Mouse (Mus musculus): ENCODE measurements around the gene Tkfc. TPM values are rescaled to one million over a fixed set of nuclear protein-coding genes. Genes with fewer than 3 reads are reported as not detected.
A peak's percentile ranks its signal among the peaks of the same experiment; 100 is the strongest.

The Tkfc gene
- polyA plus RNA-seq, 1 experiment from 2014 or later: 19.4 TPM

GRCm38 (mm10) chr19:10602247-10602769 lies 3.1 kb downstream of the Tkfc start:
- Histone ChIP-seq H3K36me3 (ENCODE audit: insufficient read depth) (peaks cover 21% of the 10 kb centered on the region), H3K4me2 (peak overlapping the region; percentile 59), H3K27ac (ENCODE audit: low read depth) (peak overlapping the region; percentile 89), H3K4me3 (ENCODE audit: low read depth, low read length) (peak overlapping the region; percentile 21), H3K9ac (peak overlapping the region; percentile 61), H3K9me3 (ENCODE audit: low read depth, low read length) (no peaks in the 10 kb centered on the region), H3K27me3 (ENCODE audit: insufficient read depth, low read length) (no peaks in the 10 kb centered on the region), H3K4me1 (ENCODE audit: insufficient read depth) (peaks cover 9% of the 10 kb centered on the region; the same call in 1 of the 2 replicates)
- DNase-seq (no peak), ATAC-seq (ENCODE audit: insufficient read depth) (0 out of 2 replicates have a peak, but pooled peaks have one; percentile 16)
- WGBS: 7% methylated on average over 6 of the region's 6 CpGs
- no peak for TF ChIP-seq CTCF (IDR thresholded peaks at IDR 0.05; ENCODE audit: low read depth)

GRCm38 (mm10) chr19:10599648-10600047 lies 5.8 kb downstream of the Tkfc start:
- Histone ChIP-seq H3K27me3 (ENCODE audit: insufficient read depth, low read length) (no peaks in the 10 kb centered on the region), H3K4me2 (no peak overlapping the region), H3K36me3 (ENCODE audit: insufficient read depth) (peaks cover 32% of the 10 kb centered on the region), H3K4me1 (ENCODE audit: insufficient read depth) (0 out of 2 replicates have a peak, but pooled peaks cover 1% of the 10 kb centered on the region), H3K9ac (no peak overlapping the region), H3K9me3 (ENCODE audit: low read depth, low read length) (no peaks in the 10 kb centered on the region), H3K4me3 (ENCODE audit: low read depth, low read length) (no peak overlapping the region), H3K27ac (ENCODE audit: low read depth) (no peak overlapping the region)
- ATAC-seq (ENCODE audit: insufficient read depth) (no peak), DNase-seq (no peak)
- WGBS: 76% methylated on average over 2 of the region's 2 CpGs
- TF ChIP-seq CTCF (IDR thresholded peaks at IDR 0.05; ENCODE audit: low read depth): no peak

GRCm38 (mm10) chr19:10598188-10598587 lies 7.3 kb downstream of the Tkfc start:
- ATAC-seq (ENCODE audit: insufficient read depth): no peak
- no peak overlapping the region for H3K9ac ChIP-seq
- H3K4me1 ChIP-seq (ENCODE audit: insufficient read depth): no peaks in the 10 kb centered on the region
- H3K9me3 ChIP-seq (ENCODE audit: low read depth, low read length): no peaks in the 10 kb centered on the region
- 31% methylated on average over 3 of the region's 3 CpGs for WGBS
- no peaks in the 10 kb centered on the region for H3K27me3 ChIP-seq (ENCODE audit: insufficient read depth, low read length)
- peaks cover 39% of the 10 kb centered on the region for H3K36me3 ChIP-seq (ENCODE audit: insufficient read depth)
- TF ChIP-seq CTCF (IDR thresholded peaks at IDR 0.05; ENCODE audit: low read depth): peak; percentile 34
- no peak overlapping the region for H3K4me2 ChIP-seq
- DNase-seq: no peak
- H3K4me3 ChIP-seq (ENCODE audit: low read depth, low read length): no peak overlapping the region
- H3K27ac ChIP-seq (ENCODE audit: low read depth): no peak overlapping the region

- no peak for ATAC-seq (ENCODE audit: insufficient read depth)
- Histone ChIP-seq H3K36me3 (ENCODE audit: insufficient read depth) (peaks cover 28% of the 10 kb centered on the region), H3K9ac (no peak overlapping the region), H3K27me3 (ENCODE audit: insufficient read depth, low read length) (no peaks in the 10 kb centered on the region), H3K9me3 (ENCODE audit: low read depth, low read length) (no peaks in the 10 kb centered on the region), H3K27ac (ENCODE audit: low read depth) (no peak overlapping the region), H3K4me2 (no peak overlapping the region), H3K4me3 (ENCODE audit: low read depth, low read length) (no peak overlapping the region), H3K4me1 (ENCODE audit: insufficient read depth) (no peaks in the 10 kb centered on the region)
- 90% methylated on average over 6 of the region's 6 CpGs for WGBS
- TF ChIP-seq CTCF (IDR thresholded peaks at IDR 0.05; ENCODE audit: low read depth): no peak
- no peak for DNase-seq
Measured at GRCm38 (mm10) chr19:10591659-10592377, 13.6 kb downstream of the Tkfc start.

- H3K27me3 ChIP-seq (ENCODE audit: insufficient read depth, low read length): no peaks in the 10 kb centered on the region
- H3K9me3 ChIP-seq (ENCODE audit: low read depth, low read length): no peaks in the 10 kb centered on the region
- no peaks in the 10 kb centered on the region for H3K4me1 ChIP-seq (ENCODE audit: insufficient read depth)
- 63% methylated on average over 3 of the region's 3 CpGs for WGBS
- no peak overlapping the region for H3K4me2 ChIP-seq
- no peak for TF ChIP-seq CTCF (IDR thresholded peaks at IDR 0.05; ENCODE audit: low read depth)
- H3K36me3 ChIP-seq (ENCODE audit: insufficient read depth): peaks cover 19% of the 10 kb centered on the region
- no peak overlapping the region for H3K27ac ChIP-seq (ENCODE audit: low read depth)
- no peak overlapping the region for H3K9ac ChIP-seq
- ATAC-seq (ENCODE audit: insufficient read depth) (no peak), DNase-seq (no peak)
- H3K4me3 ChIP-seq (ENCODE audit: low read depth, low read length): no peak overlapping the region
Measured at GRCm38 (mm10) chr19:10590301-10590700, 15.2 kb downstream of the Tkfc start.

- ATAC-seq (ENCODE audit: insufficient read depth) (no peak), DNase-seq (no peak)
- Histone ChIP-seq H3K4me2 (no peak overlapping the region), H3K27ac (ENCODE audit: low read depth) (no peak overlapping the region), H3K27me3 (ENCODE audit: insufficient read depth, low read length) (no peaks in the 10 kb centered on the region), H3K9ac (no peak overlapping the region), H3K4me1 (ENCODE audit: insufficient read depth) (no peaks in the 10 kb centered on the region), H3K36me3 (ENCODE audit: insufficient read depth) (peaks cover 10% of the 10 kb centered on the region), H3K4me3 (ENCODE audit: low read depth, low read length) (no peak overlapping the region), H3K9me3 (ENCODE audit: low read depth, low read length) (no peaks in the 10 kb centered on the region)
- no peak for TF ChIP-seq CTCF (IDR thresholded peaks at IDR 0.05; ENCODE audit: low read depth)
- 65% methylated on average over 5 of the region's 5 CpGs for WGBS
Measured at GRCm38 (mm10) chr19:10589127-10589857, 16.2 kb downstream of the Tkfc start.

- ATAC-seq (ENCODE audit: insufficient read depth): no peak
- WGBS: 86% methylated on average over 8 of the region's 8 CpGs
- H3K27me3 ChIP-seq (ENCODE audit: insufficient read depth, low read length): no peaks in the 10 kb centered on the region
Measured at GRCm38 (mm10) chr19:10587231-10587630, 18.2 kb downstream of the Tkfc start.

More at GRCm38 (mm10) chr19:10587231-10587630, 18.2 kb downstream of the Tkfc start:
- no peak overlapping the region for H3K4me3 ChIP-seq (ENCODE audit: low read depth, low read length)
- no peak overlapping the region for H3K4me2 ChIP-seq
- H3K36me3 ChIP-seq (ENCODE audit: insufficient read depth): peaks cover 9% of the 10 kb centered on the region; the same call in 1 of the 2 replicates
- no peak overlapping the region for H3K9ac ChIP-seq
- no peaks in the 10 kb centered on the region for H3K4me1 ChIP-seq (ENCODE audit: insufficient read depth)
- H3K27ac ChIP-seq (ENCODE audit: low read depth): no peak overlapping the region
- no peaks in the 10 kb centered on the region for H3K9me3 ChIP-seq (ENCODE audit: low read depth, low read length)
- TF ChIP-seq CTCF (IDR thresholded peaks at IDR 0.05; ENCODE audit: low read depth): no peak
- DNase-seq: no peak

Measured in lung, embryonic 14.5 days (tissue).